Mouse (Mus musculus): Measurements from ENCODE around the gene Abhd17a.

DNA sequence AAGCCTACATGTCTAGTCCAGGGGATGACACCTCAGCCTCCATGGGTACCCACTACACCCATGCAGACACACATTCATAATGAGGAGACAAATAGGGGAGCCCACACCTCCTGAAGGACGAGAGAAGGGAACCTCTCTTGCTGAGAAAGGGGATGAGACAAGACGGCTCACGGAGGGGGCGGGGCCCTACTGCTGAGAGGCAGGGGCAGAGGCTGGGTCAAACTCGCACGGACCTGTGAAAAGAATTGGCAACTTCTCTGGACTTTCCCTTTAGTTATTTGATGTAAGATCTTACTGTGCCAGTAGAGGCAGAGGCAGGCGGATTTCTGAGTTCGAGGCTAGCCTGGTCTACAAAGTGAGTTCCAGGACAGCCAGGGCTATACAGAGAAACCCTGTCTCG lies 37.8 kb downstream of the Abhd17a start:
- TF ChIP-seq CTCF (IDR thresholded peaks at IDR 0.05; ENCODE audit: borderline replicate concordance, control insufficient read depth, extremely low read depth, insufficient read depth, low read length, poor library complexity) (no peak), POLR2A (IDR thresholded peaks at IDR 0.05; ENCODE audit: control insufficient read depth, extremely low read depth, insufficient read depth, low read length, poor library complexity) (no peak)

All from thymus, adult 2 months (tissue).